Mouse (Mus musculus): ENCODE data around the gene Zdhhc24.
A peak's percentile ranks its signal among the peaks of the same experiment; 100 is the strongest.

The Zdhhc24 gene

GRCm38 (mm10) chr19:4877785-4878184 lies 683 bp upstream of the Zdhhc24 start, which contains the start of gene Actn3:
Gene Actn3 (minus strand): TSS chr19:4877909.
- peak; percentile 15 for DNase-seq (ENCODE audit: low spot score)

- no peak for DNase-seq (ENCODE audit: low spot score)
Observed at GRCm38 (mm10) chr19:4879324-4879703, 846 bp downstream of the Zdhhc24 start.

DNA sequence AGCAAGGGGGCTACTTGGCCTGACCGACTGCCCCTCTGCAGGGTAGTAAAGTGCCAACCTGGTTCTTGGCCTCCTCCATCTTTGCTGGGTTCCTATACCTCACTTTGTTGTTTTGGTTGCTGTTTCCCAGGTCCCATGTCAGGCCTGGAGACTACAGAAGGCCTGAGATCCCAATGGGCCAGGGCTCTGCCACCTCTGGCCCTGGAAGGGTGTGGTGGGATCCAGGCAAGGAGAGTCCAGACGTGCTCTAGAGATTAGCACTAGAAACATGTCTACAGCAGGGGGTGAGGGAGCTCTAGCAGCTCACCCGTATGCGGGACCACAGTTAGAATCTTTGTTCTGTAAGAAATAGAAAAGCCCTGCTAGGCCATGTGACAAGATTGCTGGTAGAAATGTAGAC lies 5.5 kb downstream of the Zdhhc24 start:
- no peak for DNase-seq (ENCODE audit: low spot score)

DNA sequence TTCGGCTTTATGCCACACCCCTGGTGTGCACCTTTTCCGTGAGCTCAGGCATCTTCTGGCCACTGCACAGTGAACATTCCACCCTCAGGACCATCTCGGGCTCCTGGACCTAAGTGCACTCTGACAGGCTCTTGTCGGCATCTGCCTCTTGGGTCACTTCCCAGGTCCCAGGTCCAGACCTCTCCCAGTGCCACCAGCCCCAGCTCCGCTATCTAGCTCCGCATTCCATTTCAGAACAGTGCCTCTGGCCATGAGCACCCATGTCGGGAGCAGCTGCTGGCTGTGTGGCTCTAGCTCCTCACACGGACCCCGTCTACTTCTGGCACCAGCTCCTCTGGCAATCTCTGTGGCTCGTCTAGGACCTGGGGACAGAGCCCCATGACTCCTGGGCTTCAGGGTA lies 11.3 kb downstream of the Zdhhc24 start:
- no peak for DNase-seq (ENCODE audit: low spot score)

- DNase-seq (ENCODE audit: low spot score) = no peak
Observed at GRCm38 (mm10) chr19:4891798-4892197, 13.3 kb downstream of the Zdhhc24 start.

DNA sequence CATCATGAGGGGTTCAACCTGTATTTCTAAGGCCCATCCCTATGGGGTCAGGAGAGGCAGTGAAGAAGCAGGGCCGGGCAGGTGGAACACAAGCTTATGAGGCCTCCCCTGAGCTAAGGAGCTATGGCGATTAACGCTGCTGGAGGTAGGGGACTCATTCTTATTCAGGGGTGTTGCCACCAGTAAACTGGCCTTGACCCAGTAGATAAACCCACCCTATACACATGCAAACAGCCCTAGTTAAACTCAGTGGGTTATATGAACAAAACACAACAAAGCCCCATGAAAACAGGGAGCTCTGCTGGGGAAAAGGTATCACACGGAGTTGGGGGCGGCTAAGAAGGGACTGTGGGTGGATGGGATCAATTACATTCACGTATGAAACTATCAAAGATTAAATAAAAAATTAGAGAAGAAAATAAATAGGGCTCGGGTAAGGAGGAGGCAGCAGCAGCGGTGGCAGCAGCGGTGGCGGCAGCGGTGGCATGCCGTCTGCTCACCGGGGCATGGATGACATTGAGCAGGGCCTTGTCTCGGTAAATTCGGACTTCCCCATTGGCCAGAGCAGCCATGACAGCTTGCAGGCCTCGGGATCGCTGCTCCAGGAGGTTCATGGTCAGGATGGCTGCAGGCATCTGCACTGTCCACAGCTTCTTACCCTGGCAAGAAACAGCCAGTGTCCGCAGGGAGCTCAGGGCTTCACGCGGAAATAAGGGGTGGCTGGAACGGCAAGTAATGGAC lies 18.5 kb downstream of the Zdhhc24 start:
- no peak for DNase-seq (ENCODE audit: low spot score)

DNA sequence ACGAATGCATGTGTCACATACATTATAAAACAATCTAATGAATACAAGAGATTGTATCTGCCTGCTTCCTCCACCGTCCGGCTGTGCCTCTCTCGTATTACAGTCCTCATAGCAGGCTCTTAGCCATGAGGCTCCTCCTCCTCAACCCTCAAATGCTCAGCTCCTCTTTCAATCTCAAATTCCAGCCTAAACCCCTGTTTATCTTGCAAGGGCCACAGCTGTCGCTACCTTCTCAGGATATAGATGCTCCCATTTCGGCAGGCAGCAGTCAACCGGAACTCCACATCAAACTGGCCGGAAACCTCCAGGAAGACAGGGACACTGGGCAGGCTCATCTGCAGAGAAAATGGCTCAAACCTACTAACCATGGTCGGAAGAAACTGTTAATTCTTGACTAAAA lies 20.5 kb downstream of the Zdhhc24 start:
- no peak for DNase-seq (ENCODE audit: low spot score)

DNA sequence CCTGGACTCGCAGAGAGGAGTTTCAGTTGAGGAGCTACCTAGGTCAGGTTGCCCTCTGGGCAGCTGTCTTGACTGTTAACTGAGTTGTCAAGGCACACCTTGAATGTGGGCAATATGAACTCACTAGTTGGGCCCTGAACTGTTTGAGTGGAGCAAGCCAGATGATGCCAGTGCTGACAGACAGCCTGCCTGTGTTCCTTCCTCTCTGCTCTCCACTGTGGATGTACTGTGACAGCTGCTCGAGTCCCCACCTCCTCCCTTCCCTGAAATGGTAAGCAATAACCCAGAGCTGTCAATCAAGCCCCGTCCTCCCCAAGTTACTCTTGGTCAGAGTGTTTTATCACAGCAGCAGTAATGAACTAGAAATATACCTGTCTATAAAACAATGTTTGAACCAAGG lies 21.4 kb downstream of the Zdhhc24 start:
- DNase-seq (ENCODE audit: low spot score) = no peak

DNA sequence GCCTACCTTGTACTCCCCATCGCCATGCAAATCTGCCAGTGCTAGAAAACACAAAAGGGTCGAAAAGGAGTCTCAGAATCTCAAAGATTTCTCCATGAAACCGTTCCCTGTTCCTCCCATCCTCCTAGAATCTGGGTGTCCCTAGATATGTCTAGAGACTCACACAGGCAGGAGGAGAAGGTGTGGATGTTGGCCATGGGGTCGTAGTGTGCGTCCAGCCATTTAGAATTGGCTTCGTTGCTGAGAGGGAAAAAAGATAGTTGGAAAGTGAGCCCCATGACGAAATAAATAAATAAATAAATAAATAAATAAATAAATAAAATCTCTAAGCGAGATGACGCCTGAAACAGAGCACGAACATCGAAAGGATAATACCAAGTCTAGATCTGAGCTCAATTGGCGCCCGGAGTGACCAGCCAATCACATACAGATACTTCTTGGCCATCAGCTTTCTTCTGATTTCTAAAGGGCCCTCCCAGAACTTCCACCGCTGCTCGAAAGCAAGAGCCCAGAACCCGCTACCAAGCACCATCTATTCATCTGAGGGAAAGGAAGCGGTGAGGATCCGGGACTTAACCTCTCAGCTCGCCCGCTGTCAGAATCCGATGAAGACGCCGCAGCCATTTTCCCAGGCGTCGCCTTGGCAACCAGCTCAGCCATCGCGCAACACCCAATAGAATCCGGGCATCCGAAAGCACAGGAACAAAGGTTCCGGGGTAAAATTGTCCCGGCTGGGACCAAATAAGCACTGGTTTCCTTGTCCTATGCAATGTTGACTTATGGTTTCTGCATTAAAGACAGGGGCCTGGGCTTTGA lies 27.7 kb downstream of the Zdhhc24 start, which contains the start of gene Bbs1:
Bbs1 (minus strand) TSS at position 650 of the 816 bp plus-strand sequence.
- peak; percentile 78 for DNase-seq (ENCODE audit: low spot score)

DNA sequence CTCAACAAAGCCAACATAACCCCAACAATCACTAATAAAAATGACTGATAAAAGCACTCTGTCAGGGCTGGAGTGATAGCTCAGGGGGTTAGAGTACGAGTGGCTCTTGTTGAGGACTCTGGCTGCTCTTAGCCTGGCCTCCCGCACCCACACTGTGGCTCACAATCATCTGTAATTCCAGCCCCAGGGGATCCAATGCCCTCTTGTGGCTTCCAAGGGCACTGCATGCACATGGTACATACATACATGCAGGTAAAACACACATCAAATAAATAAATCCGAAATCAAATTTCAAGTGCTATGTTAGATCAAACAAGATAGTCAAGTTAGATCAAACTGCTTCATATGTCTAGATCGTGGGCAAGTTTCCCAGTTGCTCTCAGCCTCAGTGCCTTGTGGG lies 29.6 kb downstream of the Zdhhc24 start:
- no peak for DNase-seq (ENCODE audit: low spot score)

DNA sequence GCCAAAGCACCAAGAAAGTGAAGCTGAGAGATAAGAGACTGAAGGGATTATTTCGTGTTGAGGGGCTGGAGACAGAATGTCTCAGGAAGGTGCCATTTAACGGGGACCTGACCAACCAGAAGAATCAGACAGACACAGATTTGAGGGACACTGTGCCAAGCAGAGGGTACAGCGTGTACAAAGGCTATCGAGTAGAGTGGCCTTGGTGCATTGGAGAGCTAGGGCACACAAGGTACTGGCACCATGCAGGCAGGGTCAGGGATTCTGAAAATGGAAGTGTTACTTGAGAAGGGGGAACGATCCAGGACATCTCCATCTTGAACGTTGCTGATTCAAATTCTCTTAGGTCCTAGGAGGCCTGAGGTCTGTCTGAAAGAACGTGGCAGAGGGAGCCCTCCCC lies 30.9 kb downstream of the Zdhhc24 start:
- DNase-seq (ENCODE audit: low spot score) = no peak

DNA sequence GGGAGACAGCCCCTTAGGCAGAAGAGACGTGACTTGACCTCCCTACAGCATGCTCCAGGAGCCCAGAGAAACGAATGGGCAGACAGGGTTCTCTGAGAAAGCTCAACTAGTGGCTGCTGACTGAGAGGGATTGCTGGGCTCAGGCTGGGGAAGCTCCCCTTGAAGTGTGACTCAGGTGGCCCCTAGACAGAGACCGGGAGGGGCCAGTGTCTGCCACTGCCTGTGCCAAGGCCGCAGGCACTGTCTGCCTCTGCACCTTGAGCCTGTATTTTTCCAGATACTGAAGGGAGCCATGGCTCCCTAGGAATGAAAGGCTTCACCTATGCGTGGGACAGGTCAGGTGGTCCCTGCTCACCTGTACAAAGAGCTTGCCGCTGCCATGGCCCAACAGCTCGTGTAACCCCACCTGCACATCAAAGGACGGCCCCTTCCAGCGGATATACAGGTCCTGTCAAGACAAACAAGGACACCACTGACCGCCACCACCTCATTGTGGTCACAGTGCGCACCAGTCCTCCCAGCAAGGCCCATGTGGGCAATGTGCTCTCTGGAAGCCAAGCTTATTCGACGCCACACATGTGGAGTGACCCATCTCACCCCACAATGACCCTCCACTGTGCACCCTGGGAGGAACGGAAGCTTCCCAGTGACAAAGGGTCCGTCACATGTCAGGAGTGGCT lies 37.6 kb downstream of the Zdhhc24 start:
- no peak for DNase-seq (ENCODE audit: low spot score)

- DNase-seq (ENCODE audit: low spot score) = no peak
Observed at GRCm38 (mm10) chr19:4916827-4917226, 38.4 kb downstream of the Zdhhc24 start.

DNA sequence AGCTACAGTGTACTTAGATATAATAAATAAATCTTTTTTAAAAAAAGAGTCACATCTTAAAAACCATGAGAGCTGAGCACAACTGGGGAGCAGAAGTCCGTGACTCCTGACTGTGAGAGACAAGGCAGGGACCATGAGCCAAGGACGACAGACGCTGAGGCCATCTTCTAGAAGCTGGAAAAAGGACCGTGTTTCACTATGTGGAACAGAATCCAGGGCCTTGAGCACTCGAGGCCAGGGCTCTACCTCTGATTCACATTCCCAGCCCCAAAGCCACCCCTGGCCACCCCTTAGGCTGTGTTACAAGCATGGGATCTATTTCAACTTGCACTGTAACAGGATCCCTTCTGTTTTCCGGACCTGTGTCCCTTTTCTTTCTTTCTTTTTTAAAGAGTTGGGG lies 41.2 kb downstream of the Zdhhc24 start:
- DNase-seq (ENCODE audit: low spot score) = no peak

- no peak for DNase-seq (ENCODE audit: low spot score)
Observed at GRCm38 (mm10) chr19:4925121-4925860, 46.8 kb downstream of the Zdhhc24 start.

GRCm38 (mm10) chr19:4927904-4928531 lies 49.5 kb downstream of the Zdhhc24 start, which contains the start of gene Dpp3:
Gene Dpp3 (minus strand): TSS chr19:4928287.
- peak; percentile 99 for DNase-seq (ENCODE audit: low spot score)

GRCm38 (mm10) chr19:4928781-4929180 lies 50.3 kb downstream of the Zdhhc24 start:
- DNase-seq (ENCODE audit: low spot score) = no peak
